Comparison of ENCODE assay signal across 8 mouse cellular contexts in genomic region chrX:152089832-152090614, GRCm38 (mm10). TPM values are rescaled to one million over a fixed set of nuclear protein-coding genes. Genes with fewer than 3 reads are reported as not detected.
A peak's percentile ranks its signal among the peaks of the same experiment; 100 is the strongest.
DNase-seq lines count a peak whose midpoint lies in the region; ATAC-seq and TF ChIP-seq lines count a peak whose summit lies in the region.
"Not testable (repeated sequence)": the region's sequence is repeated elsewhere in the genome, so short reads cannot be mapped to it uniquely, and the experiment has no call there.

No protein-coding gene starts in this region.

- DNase-seq in brain, adult 2 months (ENCODE audit: low read depth, low spot score), result peak; percentile 90
- peak; percentile 8 for DNase-seq in embryo, embryonic 9.5 days (ENCODE audit: extremely low spot score)
- DNase-seq in frontal cortex, postnatal 36 days (ENCODE audit: low spot score in 2 of 2), result peak; percentile 65 to 83
- DNase-seq in intestine, embryonic 14.5 days (ENCODE audit: low spot score), result peak; percentile 50
- peak; percentile 62 to 65 for DNase-seq in layer of hippocampus, postnatal 36 days
- peak; percentile 71 for DNase-seq in lung, postnatal 10 days
- DNase-seq in urinary bladder, postnatal 14 days (ENCODE audit: low spot score), result peak; percentile 6

- not testable (repeated sequence) for H3K9me3 ChIP-seq in intestine, embryonic 14.5 days (ENCODE audit: control insufficient read depth, low read length)

- not testable (repeated sequence) for H3K4me2 ChIP-seq in intestine, embryonic 14.5 days (ENCODE audit: low read length)

- WGBS in intestine, embryonic 14.5 days, result 38% methylated on average over 6 of the region's 7 CpGs
- WGBS in olfactory bulb, adult 2 months, result 23% methylated on average over 7 of the region's 7 CpGs

- not testable (repeated sequence) for TF ChIP-seq CTCF in olfactory bulb, adult 2 months (IDR thresholded peaks at IDR 0.05; ENCODE audit: insufficient read depth, low read depth, low read length)

- H3K4me3 ChIP-seq in intestine, embryonic 14.5 days (ENCODE audit: low read depth, low read length); olfactory bulb, adult 2 months (ENCODE audit: insufficient read depth, low read depth, low read length): not testable (repeated sequence)

- ATAC-seq in intestine, embryonic 14.5 days (replicated peaks; ENCODE audit: low FRiP score, low TSS enrichment, low read depth), result 0 out of 2 replicates have a peak, but pooled peaks have one; percentile 43

- H3K4me1 ChIP-seq in intestine, embryonic 14.5 days (replicated peaks; ENCODE audit: control insufficient read depth, insufficient read depth, low read length); olfactory bulb, adult 2 months (ENCODE audit: control insufficient read depth, insufficient read depth, low read length): not testable (repeated sequence)

- H3K27me3 ChIP-seq in intestine, embryonic 14.5 days (replicated peaks; ENCODE audit: control insufficient read depth, insufficient read depth, low read length), result peaks cover 18% of the 10 kb centered on the region; the same call in 1 of the 2 replicates

- not testable (repeated sequence) for TF ChIP-seq POLR2A in olfactory bulb, adult 2 months (IDR thresholded peaks at IDR 0.05; ENCODE audit: insufficient read depth, low read depth, low read length)

- H3K9ac ChIP-seq in intestine, embryonic 14.5 days (ENCODE audit: low read length), result not testable (repeated sequence)

- H3K36me3 ChIP-seq in intestine, embryonic 14.5 days (ENCODE audit: control insufficient read depth, insufficient read depth, low read length), result not testable (repeated sequence)

- H3K27ac ChIP-seq in intestine, embryonic 14.5 days (ENCODE audit: low read depth), result not testable (repeated sequence)
- H3K27ac ChIP-seq in olfactory bulb, adult 2 months (ENCODE audit: insufficient read depth, low read depth, low read length), result peak overlapping the region; percentile 94

RNA-seq across cellular contexts. Expression of gene Iqsec2, which starts 54.0 kb away (rescaled TPM):
- 3.4 and 3.5 TPM in 2 replicates for polyA plus RNA-seq in intestine, embryonic 14.5 days (2014; fragmentation: Nextera tagmentation; extraction: Ambion mirVana)
- 100 to 1,000 TPM; 157 to 165 TPM for total RNA-seq in layer of hippocampus, postnatal 36 days (2021)
- not detected in 2 replicates for polyA plus RNA-seq in olfactory bulb, adult 2 months (2012; ENCODE audit: insufficient read depth, insufficient read length, low replicate concordance, missing spikeins)

Comparison
In these comparisons a context has a peak if more than half of its experiments do, and no peak if none do; other contexts are left out.
1. DNase-seq: peak in every context shown above with its lines; median percentile 90 in brain, adult 2 months; 74 in frontal cortex, postnatal 36 days; 71 in lung, postnatal 10 days; 64 in layer of hippocampus, postnatal 36 days; 50 in intestine, embryonic 14.5 days; 8 in embryo, embryonic 9.5 days; 6 in urinary bladder, postnatal 14 days.